Mouse (Mus musculus) forebrain, embryonic 15.5 days (tissue): Measurements from ENCODE around the gene Tbc1d10b. TPM values are rescaled to one million over a fixed set of nuclear protein-coding genes. Genes with fewer than 3 reads are reported as not detected.

Source experiments
- ATAC-seq: fragments of 200-750 bp; cut with Nextera tagmentation; replicated peaks from 2 replicates; pipeline ENCODE4 v1.8.0; 2017; ENCODE audit warnings: mild to moderate bottlenecking, moderate TSS enrichment, moderate library complexity
- H3K27ac ChIP-seq: fragments of 300-500 bp; sonication (generic); replicated peaks from 2 replicates; pipeline ENCODE4 v1.5.1; 2015; ENCODE audit warnings: mild to moderate bottlenecking, inconsistent platforms
- H3K27me3 ChIP-seq: fragments of 300-500 bp; sonication (generic); 2 replicates; pipeline ENCODE4 v1.6.1; 2015; ENCODE audit warnings: inconsistent platforms
- H3K36me3 ChIP-seq: fragments of 300-500 bp; sonication (generic); 2 replicates; pipeline ENCODE4 v1.6.1; 2015; ENCODE audit warnings: mild to moderate bottlenecking, inconsistent platforms
- H3K4me1 ChIP-seq: fragments of 300-500 bp; sonication (generic); 2 replicates; pipeline ENCODE4 v1.6.1; 2015; ENCODE audit warnings: inconsistent platforms
- H3K4me2 ChIP-seq: fragments of 300-500 bp; sonication (generic); replicated peaks from 2 replicates; pipeline ENCODE4 v1.6.1; 2015; ENCODE audit warnings: mild to moderate bottlenecking, inconsistent platforms
- H3K4me3 ChIP-seq: fragments of 300-500 bp; sonication (generic); 2 replicates; pipeline ENCODE4 v1.5.1; 2015; ENCODE audit warnings: mild to moderate bottlenecking, inconsistent platforms
- H3K9ac ChIP-seq: fragments of 300-500 bp; sonication (generic); replicated peaks from 2 replicates; pipeline ENCODE4 v1.6.1; 2015; ENCODE audit warnings: mild to moderate bottlenecking, inconsistent platforms
- H3K9me3 ChIP-seq: fragments of 300-500 bp; sonication (generic); 2 replicates; pipeline ENCODE4 v1.6.1; 2016; ENCODE audit warnings: inconsistent platforms
- WGBS: fragments of 180-500 bp; shearing (Covaris S2); methylation state at CpG from one replicate; pipeline ENCODE4 v1.1.7; 2015; ENCODE audit warnings: mixed read lengths; 5-methylcytosine and 5-hydroxymethylcytosine counted together
- polyA plus RNA-seq: library from polyadenylated mRNA; unstranded; fragments of >200 nt; fragmentation: Nextera tagmentation; extraction: Ambion mirVana; gene quantifications from 2 replicates; pipeline ENCODE4 v1.2.1, GENCODE M21; 2015

The Tbc1d10b gene
- polyA plus RNA-seq, 1 experiment from 2014 or later, result 33.6 TPM

GRCm38 (mm10) chr7:127234777-127235176 lies 26.5 kb upstream of the Tbc1d10b start:
- H3K27me3 ChIP-seq, result no peaks in the 10 kb centered on the region
- peaks cover 41% of the 10 kb centered on the region for H3K4me1 ChIP-seq
- H3K9ac ChIP-seq, result no peak overlapping the region
- H3K27ac ChIP-seq, result no peak overlapping the region
- H3K9me3 ChIP-seq, result no peaks in the 10 kb centered on the region
- peaks cover 54% of the 10 kb centered on the region for H3K36me3 ChIP-seq
- peak overlapping the region; percentile 69 for H3K4me3 ChIP-seq
- WGBS, result 72% methylated on average over 2 of the region's 2 CpGs
- no peak for ATAC-seq
- H3K4me2 ChIP-seq, result peak overlapping the region; percentile 62

- peak overlapping the region; percentile 92 for H3K9ac ChIP-seq
- no peaks in the 10 kb centered on the region for H3K27me3 ChIP-seq
- no peaks in the 10 kb centered on the region for H3K9me3 ChIP-seq
- no peak for ATAC-seq
- H3K36me3 ChIP-seq, result peaks cover 46% of the 10 kb centered on the region
- H3K4me3 ChIP-seq, result peak overlapping the region; percentile 69
- WGBS, result 4% methylated on average over 9 of the region's 9 CpGs
- peak overlapping the region; percentile 62 for H3K4me2 ChIP-seq
- H3K27ac ChIP-seq, result peak overlapping the region; percentile 100
- H3K4me1 ChIP-seq, result peaks cover 47% of the 10 kb centered on the region
Measured at GRCm38 (mm10) chr7:127233765-127234164, 25.5 kb upstream of the Tbc1d10b start.

- Histone ChIP-seq H3K9me3 (no peaks in the 10 kb centered on the region), H3K27ac (peak overlapping the region; percentile 100), H3K4me3 (peak overlapping the region; percentile 69), H3K36me3 (peaks cover 42% of the 10 kb centered on the region), H3K4me2 (peak overlapping the region; percentile 62), H3K4me1 (peaks cover 47% of the 10 kb centered on the region), H3K9ac (peak overlapping the region; percentile 92), H3K27me3 (no peaks in the 10 kb centered on the region)
- no peak; the same call in 1 of the 2 replicates for ATAC-seq
- 0% methylated on average over 27 of the region's 27 CpGs for WGBS
Measured at GRCm38 (mm10) chr7:127233368-127233749, 25.1 kb upstream of the Tbc1d10b start.

DNA sequence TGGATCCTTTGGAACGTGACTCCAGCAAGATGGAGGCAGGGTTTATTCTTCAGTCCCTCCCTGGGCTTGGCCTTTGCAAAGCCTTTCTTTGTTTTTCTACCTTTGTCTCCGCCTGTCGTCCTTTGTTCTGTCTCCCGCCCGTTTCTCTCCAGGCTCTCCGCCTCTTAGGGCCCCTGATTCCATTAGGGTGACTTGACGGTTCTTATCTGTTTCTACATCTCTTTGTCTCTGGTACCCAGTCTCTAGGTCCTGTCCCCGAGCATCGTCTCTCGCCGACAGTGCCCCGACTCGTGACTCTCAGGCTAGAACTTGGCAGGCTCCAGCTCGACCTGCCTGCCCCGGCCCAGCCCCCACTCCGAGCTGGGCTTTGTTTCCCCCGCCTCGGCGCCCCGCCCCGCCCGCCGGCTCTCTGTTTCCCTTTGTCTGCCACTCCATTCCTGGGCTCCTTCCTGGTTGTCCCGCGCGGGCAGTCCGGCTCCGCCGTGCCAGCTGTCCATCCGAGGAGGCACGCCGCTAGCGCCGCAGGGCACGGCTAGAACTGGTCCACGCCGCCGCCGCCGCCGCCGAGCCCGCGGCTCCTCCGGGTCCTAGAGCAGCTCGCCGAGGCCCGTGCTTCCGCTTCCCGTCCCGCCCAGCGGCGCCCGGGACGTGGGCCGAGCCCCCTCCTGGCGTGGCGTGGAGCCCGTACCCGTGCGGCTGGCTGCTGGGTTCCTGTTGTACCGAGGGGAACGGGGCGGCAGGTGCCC lies 24.5 kb upstream of the Tbc1d10b start, which contains the start of the genes Zfp553 and Sept1:
Gene Zfp553, plus strand, starts transcription at position 440 of the 746 bp plus-strand sequence.
Gene Sept1, minus strand, starts transcription at position 509 of the 746 bp plus-strand sequence.
- no peaks in the 10 kb centered on the region for H3K9me3 ChIP-seq
- H3K9ac ChIP-seq, result peak within 1 kb of the TSS; percentile 92
- under 1% methylated on average over 63 of the region's 64 CpGs for WGBS
- H3K4me2 ChIP-seq, result peak within 1 kb of the TSS; percentile 62
- peak within 1 kb of the TSS; percentile 69 for H3K4me3 ChIP-seq
- peak; percentile 95 for ATAC-seq
- H3K36me3 ChIP-seq, result peaks cover 37% of the 10 kb centered on the region
- peak within 1 kb of the TSS; percentile 100 for H3K27ac ChIP-seq
- H3K27me3 ChIP-seq, result no peaks in the 10 kb centered on the region
- peaks cover 44% of the 10 kb centered on the region for H3K4me1 ChIP-seq

- WGBS, result 2% methylated on average over 20 of the region's 20 CpGs
Measured at GRCm38 (mm10) chr7:127231826-127232621, 23.8 kb upstream of the Tbc1d10b start.

DNA sequence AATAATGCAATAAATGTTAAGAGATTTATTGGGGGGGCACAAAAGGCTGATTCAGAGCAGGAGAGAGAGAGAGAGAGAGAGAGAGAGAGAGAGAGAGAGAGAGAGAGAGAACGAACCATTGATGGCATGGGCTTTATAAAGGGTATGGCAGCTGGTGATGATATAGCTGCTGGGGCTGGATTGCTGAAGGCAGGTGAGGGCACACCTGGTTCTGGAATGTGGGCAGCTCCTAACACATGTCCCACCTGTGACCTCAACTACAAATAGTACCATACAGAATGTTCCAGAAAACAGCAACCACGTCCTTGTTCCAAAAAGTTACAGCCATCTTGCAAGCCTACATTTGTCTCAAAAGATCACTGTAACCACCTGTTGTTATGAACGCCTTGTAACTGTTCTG lies 23.1 kb upstream of the Tbc1d10b start:
- Histone ChIP-seq H3K4me1 (peaks cover 41% of the 10 kb centered on the region), H3K27ac (peak overlapping the region; percentile 35; the same call in 1 of the 2 replicates), H3K4me3 (peak overlapping the region; percentile 69), H3K9ac (peak overlapping the region; percentile 92), H3K27me3 (no peaks in the 10 kb centered on the region), H3K4me2 (peak overlapping the region; percentile 62), H3K36me3 (peaks cover 23% of the 10 kb centered on the region), H3K9me3 (no peaks in the 10 kb centered on the region)
- WGBS, result 60% methylated on average over 3 of the region's 3 CpGs
- no peak for ATAC-seq

More at GRCm38 (mm10) chr7:127231826-127232621, 23.8 kb upstream of the Tbc1d10b start:
- H3K27ac ChIP-seq, result peak overlapping the region; percentile 100
- peak overlapping the region; percentile 62 for H3K4me2 ChIP-seq
- H3K9me3 ChIP-seq, result no peaks in the 10 kb centered on the region
- H3K27me3 ChIP-seq, result no peaks in the 10 kb centered on the region
- peak overlapping the region; percentile 92 for H3K9ac ChIP-seq
- peak overlapping the region; percentile 69 for H3K4me3 ChIP-seq
- no peak for ATAC-seq
- H3K36me3 ChIP-seq, result peaks cover 30% of the 10 kb centered on the region
- H3K4me1 ChIP-seq, result peaks cover 41% of the 10 kb centered on the region

- no peak overlapping the region for H3K4me2 ChIP-seq
- 0 out of 2 replicates have a peak overlapping the region, but pooled peaks have one; percentile 16 for H3K27ac ChIP-seq
- H3K27me3 ChIP-seq, result no peaks in the 10 kb centered on the region
- no peak overlapping the region for H3K4me3 ChIP-seq
- peaks cover 8% of the 10 kb centered on the region for H3K36me3 ChIP-seq
- no peak overlapping the region for H3K9ac ChIP-seq
- 65% methylated on average over 4 of the region's 4 CpGs for WGBS
- no peaks in the 10 kb centered on the region for H3K9me3 ChIP-seq
- H3K4me1 ChIP-seq, result peaks cover 27% of the 10 kb centered on the region
- no peak for ATAC-seq
Measured at GRCm38 (mm10) chr7:127228615-127229303, 20.5 kb upstream of the Tbc1d10b start.

DNA sequence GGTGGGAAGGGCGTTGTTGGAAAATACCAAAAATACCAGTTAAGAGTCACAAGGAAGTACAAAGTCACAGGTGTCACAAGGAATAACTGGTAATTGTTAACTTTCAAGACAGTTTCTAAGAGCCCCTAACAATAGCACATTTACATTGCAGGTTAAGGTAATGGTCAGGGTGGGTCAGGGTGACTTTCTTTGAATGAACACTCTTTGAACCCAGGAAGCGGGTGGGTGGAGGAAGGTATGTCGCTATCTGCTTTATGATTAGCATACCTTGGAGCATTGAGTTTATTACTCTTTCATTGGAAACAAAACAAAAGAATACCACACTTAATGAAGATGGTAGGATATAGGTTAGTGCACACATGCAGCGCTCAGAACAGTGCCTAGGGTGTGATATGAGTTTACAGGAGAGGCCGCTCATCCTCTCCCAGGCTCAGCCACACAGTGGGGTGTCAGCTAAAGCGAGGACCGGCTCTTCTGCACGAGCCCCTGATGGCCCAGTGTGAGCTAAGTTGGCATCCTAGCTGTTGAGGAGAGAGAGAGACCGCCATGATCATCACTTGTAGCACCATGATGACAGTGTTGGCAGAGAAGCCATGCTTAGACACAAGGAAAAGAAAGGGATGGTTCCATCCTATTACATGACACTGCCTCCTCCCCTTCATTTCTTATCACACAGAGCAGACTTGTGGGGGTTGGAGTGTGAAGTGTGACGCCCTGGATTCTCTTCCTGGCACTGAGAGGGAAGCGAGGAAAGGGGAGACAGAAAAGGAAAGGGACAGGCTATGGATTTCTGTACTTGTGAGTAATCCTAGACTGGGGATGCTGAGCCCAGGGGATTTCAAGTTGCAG lies 17.1 kb upstream of the Tbc1d10b start:
- ATAC-seq, result no peak
- H3K36me3 ChIP-seq, result peaks cover 2% of the 10 kb centered on the region
- H3K4me2 ChIP-seq, result no peak overlapping the region
- H3K27me3 ChIP-seq, result no peaks in the 10 kb centered on the region
- no peak overlapping the region for H3K27ac ChIP-seq
- H3K4me1 ChIP-seq, result peaks cover 12% of the 10 kb centered on the region
- no peak overlapping the region for H3K9ac ChIP-seq
- H3K9me3 ChIP-seq, result no peaks in the 10 kb centered on the region
- no peak overlapping the region for H3K4me3 ChIP-seq
- WGBS, result 88% methylated on average over 11 of the region's 11 CpGs

GRCm38 (mm10) chr7:127224616-127225015 lies 16.3 kb upstream of the Tbc1d10b start:
- no peaks in the 10 kb centered on the region for H3K9me3 ChIP-seq
- H3K4me2 ChIP-seq, result no peak overlapping the region
- H3K27ac ChIP-seq, result no peak overlapping the region
- H3K4me3 ChIP-seq, result no peak overlapping the region
- no peaks in the 10 kb centered on the region for H3K27me3 ChIP-seq
- H3K9ac ChIP-seq, result no peak overlapping the region
- 94% methylated on average over 6 of the region's 6 CpGs for WGBS
- H3K4me1 ChIP-seq, result peaks cover 4% of the 10 kb centered on the region; the same call in 1 of the 2 replicates
- no peak for ATAC-seq
- H3K36me3 ChIP-seq, result no peaks in the 10 kb centered on the region; the same call in 1 of the 2 replicates

GRCm38 (mm10) chr7:127223515-127224478 lies 15.5 kb upstream of the Tbc1d10b start:
- no peak overlapping the region for H3K4me3 ChIP-seq
- 86% methylated on average over 6 of the region's 6 CpGs for WGBS
- no peaks in the 10 kb centered on the region for H3K9me3 ChIP-seq
- no peak overlapping the region for H3K27ac ChIP-seq
- no peaks in the 10 kb centered on the region for H3K36me3 ChIP-seq
- H3K27me3 ChIP-seq, result no peaks in the 10 kb centered on the region
- H3K4me2 ChIP-seq, result no peak overlapping the region
- H3K4me1 ChIP-seq, result no peaks in the 10 kb centered on the region
- no peak for ATAC-seq
- H3K9ac ChIP-seq, result no peak overlapping the region
